Mouse (Mus musculus): ENCODE results near the gene Ints4.
"Not testable (repeated sequence)": the region's sequence is repeated elsewhere in the genome, so short reads cannot be mapped to it uniquely, and the experiment has no call there.

Ints4 gene

GRCm38 (mm10) chr7:97480821-97481339 lies at the start of gene Ints4:
TSS of gene Ints4 (plus strand) at chr7:97480956.
- DNase-seq (ENCODE audit: low read depth, low spot score), result peak; percentile 94

GRCm38 (mm10) chr7:97433517-97433916 lies 47.2 kb upstream of the Ints4 start:
- DNase-seq (ENCODE audit: low read depth, low spot score), result not testable (repeated sequence)

GRCm38 (mm10) chr7:97434517-97434916 lies 46.2 kb upstream of the Ints4 start:
- no peak for DNase-seq (ENCODE audit: low read depth, low spot score)

GRCm38 (mm10) chr7:97438986-97439385 lies 41.8 kb upstream of the Ints4 start:
- DNase-seq (ENCODE audit: low read depth, low spot score), result no peak

- DNase-seq (ENCODE audit: low read depth, low spot score), result peak; percentile 60
These were observed 34.4 kb upstream of the Ints4 start for GRCm38 (mm10) chr7:97446171-97446925.

GRCm38 (mm10) chr7:97447050-97447531 lies 33.7 kb upstream of the Ints4 start:
- DNase-seq (ENCODE audit: low read depth, low spot score), result no peak

DNA sequence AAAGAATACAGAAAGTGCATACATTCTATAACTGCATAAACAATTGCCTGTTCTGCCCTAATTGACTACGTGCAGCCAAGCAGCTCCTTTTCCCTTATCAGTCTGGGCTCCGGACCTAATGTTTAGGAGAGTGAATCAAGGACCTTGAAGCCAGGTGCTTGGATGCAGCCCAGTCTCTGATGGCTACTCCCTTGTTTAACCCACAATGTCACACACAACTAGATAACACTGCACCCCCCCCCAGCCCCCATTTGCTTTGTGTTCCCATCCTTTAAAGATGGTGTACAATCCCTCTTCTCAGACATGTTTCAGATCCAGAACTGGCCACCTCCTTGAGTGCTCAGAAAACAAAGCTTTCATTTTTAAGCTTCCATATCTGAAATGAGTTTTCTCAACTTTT lies 29.7 kb upstream of the Ints4 start, which contains the start of gene Kctd14:
TSS of gene Kctd14 (plus strand) at position 301 of the 400 bp plus-strand sequence.
- DNase-seq (ENCODE audit: low read depth, low spot score), result not testable (repeated sequence)

- no peak for DNase-seq (ENCODE audit: low read depth, low spot score)
These were observed 28.6 kb upstream of the Ints4 start for GRCm38 (mm10) chr7:97452196-97452595.

GRCm38 (mm10) chr7:97453141-97453921 lies 27.4 kb upstream of the Ints4 start:
- peak; percentile 17 for DNase-seq (ENCODE audit: low read depth, low spot score)

- no peak for DNase-seq (ENCODE audit: low read depth, low spot score)
These were observed 26.0 kb upstream of the Ints4 start for GRCm38 (mm10) chr7:97454795-97455194.

GRCm38 (mm10) chr7:97455577-97455976 lies 25.2 kb upstream of the Ints4 start:
- no peak for DNase-seq (ENCODE audit: low read depth, low spot score)

DNA sequence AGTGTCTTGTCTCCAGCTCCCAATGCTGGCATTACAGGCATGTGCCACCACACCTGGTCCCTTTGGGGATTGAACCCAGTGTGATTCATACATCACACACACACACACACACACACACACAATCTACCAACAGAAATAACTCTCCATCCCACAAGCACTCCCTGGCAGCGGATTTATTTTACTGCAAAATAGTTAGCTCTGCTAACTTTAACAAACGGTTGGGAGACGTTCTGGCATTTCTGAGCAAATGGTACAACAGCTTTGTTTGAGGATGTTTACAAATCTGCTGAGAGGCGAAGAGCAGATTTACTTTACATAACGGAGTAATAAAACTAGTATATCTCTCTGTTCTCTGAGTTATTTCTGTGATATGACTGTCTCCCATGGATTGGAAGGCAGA lies 7.8 kb upstream of the Ints4 start:
- no peak for DNase-seq (ENCODE audit: low read depth, low spot score)

- DNase-seq (ENCODE audit: low read depth, low spot score), result no peak
These were observed 1.4 kb upstream of the Ints4 start for GRCm38 (mm10) chr7:97479349-97479748.

- no peak for DNase-seq (ENCODE audit: low read depth, low spot score)
These were observed 466 bp upstream of the Ints4 start for GRCm38 (mm10) chr7:97480290-97480689.

DNA sequence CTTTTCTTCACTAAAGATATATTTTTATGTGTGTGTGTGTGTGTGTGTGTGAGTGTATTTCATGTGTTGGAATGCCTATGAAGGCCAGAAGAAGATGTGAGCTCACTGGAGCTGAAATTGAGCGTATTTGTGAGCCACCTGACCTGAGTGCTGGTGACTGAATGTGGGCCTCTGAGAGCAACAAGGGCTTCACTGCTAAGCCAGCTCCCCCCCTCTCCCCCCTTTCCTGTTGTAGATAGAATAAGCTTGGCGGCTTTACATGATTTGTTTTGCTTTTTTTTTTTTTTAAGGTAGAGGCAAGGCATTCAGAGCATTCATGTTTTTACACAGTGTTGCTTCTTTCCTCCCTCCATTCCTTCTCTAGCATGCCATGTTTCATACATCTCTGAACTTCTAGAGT lies 2.6 kb downstream of the Ints4 start:
- DNase-seq (ENCODE audit: low read depth, low spot score), result no peak

GRCm38 (mm10) chr7:97491157-97491556 lies 10.4 kb downstream of the Ints4 start:
- DNase-seq (ENCODE audit: low read depth, low spot score), result no peak

GRCm38 (mm10) chr7:97492420-97492819 lies 11.7 kb downstream of the Ints4 start:
- peak; percentile 66 for DNase-seq (ENCODE audit: low read depth, low spot score)

- peak; percentile 14 for DNase-seq (ENCODE audit: low read depth, low spot score)
These were observed 14.3 kb downstream of the Ints4 start for GRCm38 (mm10) chr7:97495052-97495451.

GRCm38 (mm10) chr7:97500555-97501209 lies 19.9 kb downstream of the Ints4 start:
- DNase-seq (ENCODE audit: low read depth, low spot score), result peak; percentile 60

DNA sequence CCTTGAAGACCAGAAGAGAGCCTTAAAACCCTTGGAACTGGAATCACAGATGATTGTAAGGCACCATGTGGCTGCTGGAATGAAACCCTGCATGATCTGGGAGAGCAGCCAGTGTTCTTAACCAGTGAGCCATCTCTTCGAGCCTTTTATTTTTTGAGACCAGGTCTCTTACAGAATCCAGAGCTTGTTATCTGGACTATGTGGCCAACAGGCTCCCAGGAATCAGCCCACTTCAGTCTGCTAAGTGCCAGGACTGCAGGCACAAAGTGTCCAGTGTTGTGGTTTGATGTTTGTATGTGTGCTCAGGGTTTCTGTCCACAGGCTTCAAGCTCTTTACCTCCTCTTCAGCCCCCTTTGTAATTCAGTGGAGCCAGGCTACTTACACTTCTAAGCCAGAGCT lies 34.0 kb downstream of the Ints4 start:
- no peak for DNase-seq (ENCODE audit: low read depth, low spot score)

DNA sequence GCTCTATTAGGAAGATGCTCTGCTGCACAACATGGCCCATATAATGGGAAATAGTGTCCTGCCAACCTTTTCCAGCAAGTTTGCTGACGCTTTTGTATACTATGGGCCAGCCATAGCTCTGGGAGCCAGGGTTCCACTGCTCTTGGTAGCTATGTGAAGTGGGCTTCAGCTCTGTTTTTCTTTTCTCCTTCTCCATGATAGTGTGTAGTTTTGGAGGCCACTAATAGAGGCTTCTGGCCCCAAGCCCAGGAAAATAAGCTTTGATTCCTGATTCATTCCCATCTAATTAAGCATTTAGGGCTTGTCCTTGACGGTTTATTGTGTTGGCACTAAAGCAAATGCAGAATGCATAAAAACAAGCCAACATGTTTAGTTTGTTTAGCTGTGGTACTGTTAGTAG lies 39.2 kb downstream of the Ints4 start:
- DNase-seq (ENCODE audit: low read depth, low spot score), result no peak

DNA sequence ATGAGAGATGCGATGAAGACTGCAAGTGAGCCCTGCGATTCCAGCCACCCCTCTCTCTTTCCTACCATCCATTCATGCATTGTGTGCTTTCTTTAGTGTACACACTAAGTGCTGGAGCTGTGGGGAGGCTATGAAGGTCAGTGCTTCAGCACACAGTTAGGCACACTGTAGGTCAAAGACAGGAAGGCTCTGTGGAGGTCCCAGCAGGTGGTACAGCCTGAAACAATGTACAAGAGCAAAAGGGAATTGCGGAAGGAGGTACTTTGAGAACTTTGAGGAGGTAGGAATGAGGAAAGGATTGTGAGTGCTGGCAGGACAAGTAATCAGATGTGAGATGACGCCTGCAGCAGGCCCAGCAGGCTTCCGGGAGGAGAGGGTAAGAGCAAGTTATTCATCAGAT lies 54.8 kb downstream of the Ints4 start:
- DNase-seq (ENCODE audit: low read depth, low spot score), result no peak
